Mouse (Mus musculus): ENCODE data around the gene Rtn4rl1. TPM values are rescaled to one million over a fixed set of nuclear protein-coding genes. Genes with fewer than 3 reads are reported as not detected.

The Rtn4rl1 gene
- polyA plus RNA-seq (2012; rRNA removed), result 0.87 and 0.93 TPM in 2 replicates

GRCm38 (mm10) chr11:75193256-75194071, at the start of gene Rtn4rl1:
TSS of gene Rtn4rl1 (plus strand) at chr11:75193783.

GRCm38 (mm10) chr11:75169405-75170080, 24.0 kb upstream of the Rtn4rl1 start, which contains the start of gene Hic1:
TSS of gene Hic1 (minus strand) at chr11:75169519.

GRCm38 (mm10) chr11:75178672-75179208, 14.8 kb upstream of the Rtn4rl1 start, which contains the start of gene Ovca2:
TSS of gene Ovca2 (minus strand) at chr11:75178835.

GRCm38 (mm10) chr11:75190905-75191441, 2.6 kb upstream of the Rtn4rl1 start, which contains the start of gene Dph1:
TSS of gene Dph1 (minus strand) at chr11:75191241.

Other genes with a start within 250 kb of the Rtn4rl1 start
- gene Hic1, start 24.3 kb upstream of the Rtn4rl1 start, polyA plus RNA-seq (2012; rRNA removed), result 1.6 TPM in 2 replicates
- 6.9 and 8.4 TPM in 2 replicates for gene Ovca2, start 14.9 kb upstream of the Rtn4rl1 start, polyA plus RNA-seq (2012; rRNA removed)
- 10.3 and 10.8 TPM in 2 replicates for gene Dph1, start 2.5 kb upstream of the Rtn4rl1 start, polyA plus RNA-seq (2012; rRNA removed)
- gene Rpa1, start 154.5 kb downstream of the Rtn4rl1 start, polyA plus RNA-seq (2012; rRNA removed), result 29.0 and 30.1 TPM in 2 replicates
- 1.9 TPM in 2 replicates for gene Smyd4, start 154.7 kb downstream of the Rtn4rl1 start, polyA plus RNA-seq (2012; rRNA removed)
- 258 and 287 TPM in 2 replicates for gene Serpinf1, start 228.9 kb downstream of the Rtn4rl1 start, polyA plus RNA-seq (2012; rRNA removed)
- gene Serpinf2, start 245.8 kb downstream of the Rtn4rl1 start, polyA plus RNA-seq (2012; rRNA removed), result 893 and 902 TPM in 2 replicates

Measured in liver, embryonic 18 days (tissue).